Mouse (Mus musculus): Measurements from ENCODE around the gene Smarca2. TPM values are rescaled to one million over a fixed set of nuclear protein-coding genes. Genes with fewer than 3 reads are reported as not detected.

Smarca2 gene
- polyA plus RNA-seq, 1 experiment from 2014 or later: 29.6 TPM

GRCm38 (mm10) chr19:26804401-26804800 lies 199.6 kb downstream of the Smarca2 start:
- ATAC-seq: no peak
- Histone ChIP-seq H3K4me3 (ENCODE audit: low read length) (no peak overlapping the region), H3K4me2 (ENCODE audit: low read depth, low read length) (no peak overlapping the region), H3K4me1 (ENCODE audit: control insufficient read depth, insufficient read depth, low read length) (no peaks in the 10 kb centered on the region), H3K36me3 (ENCODE audit: control insufficient read depth, insufficient read depth, low read length) (no peaks in the 10 kb centered on the region), H3K27ac (ENCODE audit: low read length) (no peak overlapping the region), H3K27me3 (replicated peaks; ENCODE audit: control insufficient read depth, insufficient read depth, low read length) (no peaks in the 10 kb centered on the region), H3K9ac (ENCODE audit: low read depth, low read length) (no peak overlapping the region), H3K9me3 (ENCODE audit: control insufficient read depth, low read length) (no peaks in the 10 kb centered on the region)
- WGBS: 70% methylated on average over 4 of the region's 4 CpGs

- H3K9me3 ChIP-seq (ENCODE audit: control insufficient read depth, low read length): no peaks in the 10 kb centered on the region
These were observed 209.8 kb downstream of the Smarca2 start for GRCm38 (mm10) chr19:26814629-26815028.

GRCm38 (mm10) chr19:26817901-26818300 lies 213.1 kb downstream of the Smarca2 start:
- Histone ChIP-seq H3K4me2 (ENCODE audit: low read depth, low read length) (no peak overlapping the region), H3K27me3 (replicated peaks; ENCODE audit: control insufficient read depth, insufficient read depth, low read length) (no peaks in the 10 kb centered on the region), H3K4me1 (ENCODE audit: control insufficient read depth, insufficient read depth, low read length) (no peaks in the 10 kb centered on the region), H3K4me3 (ENCODE audit: low read length) (no peak overlapping the region), H3K9me3 (ENCODE audit: control insufficient read depth, low read length) (no peaks in the 10 kb centered on the region), H3K9ac (ENCODE audit: low read depth, low read length) (no peak overlapping the region), H3K27ac (ENCODE audit: low read length) (no peak overlapping the region), H3K36me3 (ENCODE audit: control insufficient read depth, insufficient read depth, low read length) (no peaks in the 10 kb centered on the region)
- WGBS: 82% methylated on average over 4 of the region's 4 CpGs
- ATAC-seq: no peak

More at GRCm38 (mm10) chr19:26814629-26815028, 209.8 kb downstream of the Smarca2 start:
- H3K4me2 ChIP-seq (ENCODE audit: low read depth, low read length): no peak overlapping the region
- H3K27me3 ChIP-seq (replicated peaks; ENCODE audit: control insufficient read depth, insufficient read depth, low read length): no peaks in the 10 kb centered on the region
- no peak for ATAC-seq
- H3K9ac ChIP-seq (ENCODE audit: low read depth, low read length): no peak overlapping the region
- H3K4me3 ChIP-seq (ENCODE audit: low read length): no peak overlapping the region
- H3K27ac ChIP-seq (ENCODE audit: low read length): no peak overlapping the region
- no peaks in the 10 kb centered on the region for H3K4me1 ChIP-seq (ENCODE audit: control insufficient read depth, insufficient read depth, low read length)
- no peaks in the 10 kb centered on the region for H3K36me3 ChIP-seq (ENCODE audit: control insufficient read depth, insufficient read depth, low read length)
- WGBS: 47% methylated on average over 4 of the region's 4 CpGs

All from intestine, embryonic 16.5 days (tissue).